Mouse (Mus musculus) naive thymus-derived CD4-positive, alpha-beta T cell, adult 2 months (primary cell): ENCODE results near the gene Tcerg1l.

Experiments
- DNase-seq: peaks from one replicate; pipeline ENCODE4 v3.0.0-alpha.2; 2011; ENCODE audit warnings: low read depth

The Tcerg1l gene

DNA sequence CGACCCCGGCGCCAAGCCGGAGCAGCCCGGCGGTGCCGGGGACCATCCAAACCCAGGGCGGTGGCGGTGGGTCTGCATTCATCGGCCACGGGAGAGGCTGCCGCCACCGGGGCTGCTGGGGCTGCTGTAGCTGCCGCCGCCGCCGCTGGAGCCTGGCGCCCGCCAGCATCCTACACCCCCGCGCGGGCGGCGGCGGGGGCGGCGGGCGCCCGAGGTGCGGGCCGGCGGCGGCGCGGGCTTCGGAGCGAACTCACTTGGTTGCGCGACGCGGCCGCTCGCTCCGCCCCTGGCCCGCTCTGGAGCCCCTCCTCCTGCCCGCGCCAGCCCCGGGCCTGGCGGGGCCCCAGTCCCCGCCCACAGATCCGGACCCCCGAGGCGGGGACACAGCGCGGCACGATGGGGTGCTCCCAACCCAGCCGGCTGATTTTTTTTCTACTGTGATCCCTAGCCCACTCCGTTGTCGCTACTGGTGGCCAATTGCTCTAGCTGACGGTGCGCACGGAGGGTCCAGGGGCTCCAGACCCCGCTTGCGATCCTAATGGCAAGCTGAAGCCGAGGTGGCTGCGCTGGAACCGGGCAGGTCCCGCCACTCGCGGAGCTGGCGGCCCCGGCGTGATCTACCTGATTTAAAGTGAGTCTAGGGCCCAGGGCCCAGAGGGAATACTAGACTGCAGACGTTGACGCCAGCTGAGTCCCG, at the start of gene Tcerg1l:
Tcerg1l (minus strand) TSS at position 246 of the 697 bp plus-strand sequence.
- no peak for DNase-seq

DNA sequence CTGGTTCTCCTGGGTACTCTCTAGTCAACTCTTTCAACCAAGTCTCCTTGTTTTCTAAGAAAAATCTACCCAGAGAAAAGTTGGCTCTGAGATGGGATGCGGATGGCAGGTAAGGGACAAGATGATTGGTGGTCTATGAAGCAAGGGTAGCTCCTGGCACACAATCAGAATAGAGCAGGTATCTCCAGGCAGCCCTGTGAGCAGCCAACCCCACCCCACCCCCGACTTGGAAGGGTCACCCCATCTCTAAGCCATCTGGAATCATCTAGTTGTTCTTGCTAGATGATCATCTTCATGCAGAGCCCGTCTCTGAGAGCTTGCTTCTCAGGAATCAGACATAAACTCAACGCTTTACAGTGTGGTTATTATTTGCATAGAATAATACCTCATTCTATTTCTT, 44.6 kb upstream of the Tcerg1l start:
- DNase-seq, result no peak

DNA sequence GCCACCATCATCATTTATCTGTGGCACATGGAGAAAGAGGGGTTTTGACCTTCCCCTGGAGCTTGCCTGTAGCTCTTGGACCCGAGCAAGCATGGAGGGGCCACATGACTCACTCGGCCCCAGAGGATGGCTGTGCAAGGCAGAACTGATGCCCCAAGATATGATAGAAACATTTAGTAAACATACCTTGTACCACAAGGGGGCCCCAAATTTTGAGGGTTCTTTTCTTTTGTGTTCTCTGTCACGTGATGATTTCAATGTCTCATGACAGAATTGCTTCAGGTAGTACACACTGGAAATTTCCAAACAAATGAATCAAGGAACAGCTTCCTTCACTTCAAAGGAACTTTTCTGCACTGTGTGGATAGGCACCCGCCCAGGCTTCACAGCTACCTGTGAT, 35.0 kb upstream of the Tcerg1l start:
- no peak for DNase-seq

- DNase-seq, result no peak
These were observed 33.9 kb upstream of the Tcerg1l start for GRCm38 (mm10) chr7:138431456-138431855.

- no peak for DNase-seq
These were observed 32.4 kb upstream of the Tcerg1l start for GRCm38 (mm10) chr7:138429916-138430315.

- no peak for DNase-seq
These were observed 31.3 kb upstream of the Tcerg1l start for GRCm38 (mm10) chr7:138428826-138429225.

GRCm38 (mm10) chr7:138427441-138427840, 29.9 kb upstream of the Tcerg1l start:
- DNase-seq, result no peak

DNA sequence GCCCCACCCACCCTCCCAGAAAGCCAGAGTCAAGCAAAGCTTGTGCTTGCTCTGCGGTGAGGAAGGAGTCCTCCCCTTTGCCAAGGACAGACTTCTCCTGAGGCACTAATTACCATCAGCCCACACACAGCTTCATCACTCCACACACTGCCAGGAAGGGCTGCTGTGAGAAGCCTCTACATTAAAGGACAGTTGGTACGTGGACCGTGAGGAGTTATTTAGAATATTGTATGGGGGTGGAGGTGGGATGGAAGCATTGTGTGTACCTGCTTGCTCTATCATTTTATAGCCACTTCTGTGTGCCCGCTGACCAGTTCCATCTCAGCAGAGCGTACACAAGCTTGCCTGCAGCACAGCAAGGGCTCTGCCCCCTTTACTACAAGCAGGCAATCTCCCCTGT, 16.0 kb upstream of the Tcerg1l start:
- DNase-seq, result no peak

- no peak for DNase-seq
These were observed 4.1 kb upstream of the Tcerg1l start for GRCm38 (mm10) chr7:138401641-138402040.

DNA sequence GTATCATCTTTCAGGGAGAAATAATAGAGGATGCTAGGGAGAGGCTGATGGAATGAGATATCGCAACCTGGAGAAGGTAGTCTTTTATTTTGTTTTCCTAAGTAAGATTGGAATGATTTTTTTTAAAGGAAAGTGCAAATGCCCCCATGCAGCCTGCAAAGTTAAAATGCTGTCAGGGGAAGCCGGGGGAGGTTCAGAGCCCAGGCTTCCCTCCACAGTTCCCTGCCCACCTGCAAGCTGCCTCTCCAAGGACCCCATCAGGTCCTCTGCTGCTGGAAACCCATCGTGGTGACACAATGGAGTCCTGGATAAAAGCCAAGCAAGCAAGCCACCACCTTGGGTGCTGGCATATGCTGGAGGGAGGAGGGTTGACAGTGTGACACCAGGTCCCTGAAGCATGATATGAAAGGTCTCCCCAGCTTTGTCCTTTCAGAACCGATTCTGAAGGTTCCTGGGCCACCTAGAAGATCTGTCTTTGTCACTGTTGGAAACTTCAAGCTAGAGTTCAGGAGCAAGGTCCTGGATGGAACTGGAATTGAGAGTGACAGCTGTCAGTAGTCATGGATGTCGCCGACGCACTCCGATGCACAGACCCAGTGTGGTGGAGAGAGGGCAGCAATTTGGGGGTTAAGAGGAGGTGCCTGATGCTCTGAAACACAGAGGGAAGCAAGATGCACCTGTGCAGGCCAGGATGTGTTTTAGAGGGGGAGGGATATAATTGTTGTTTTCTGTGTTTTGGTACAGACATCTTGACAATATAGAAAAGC, 3.2 kb upstream of the Tcerg1l start:
- DNase-seq, result no peak

- DNase-seq, result no peak
These were observed 758 bp upstream of the Tcerg1l start for GRCm38 (mm10) chr7:138398182-138398793.

DNA sequence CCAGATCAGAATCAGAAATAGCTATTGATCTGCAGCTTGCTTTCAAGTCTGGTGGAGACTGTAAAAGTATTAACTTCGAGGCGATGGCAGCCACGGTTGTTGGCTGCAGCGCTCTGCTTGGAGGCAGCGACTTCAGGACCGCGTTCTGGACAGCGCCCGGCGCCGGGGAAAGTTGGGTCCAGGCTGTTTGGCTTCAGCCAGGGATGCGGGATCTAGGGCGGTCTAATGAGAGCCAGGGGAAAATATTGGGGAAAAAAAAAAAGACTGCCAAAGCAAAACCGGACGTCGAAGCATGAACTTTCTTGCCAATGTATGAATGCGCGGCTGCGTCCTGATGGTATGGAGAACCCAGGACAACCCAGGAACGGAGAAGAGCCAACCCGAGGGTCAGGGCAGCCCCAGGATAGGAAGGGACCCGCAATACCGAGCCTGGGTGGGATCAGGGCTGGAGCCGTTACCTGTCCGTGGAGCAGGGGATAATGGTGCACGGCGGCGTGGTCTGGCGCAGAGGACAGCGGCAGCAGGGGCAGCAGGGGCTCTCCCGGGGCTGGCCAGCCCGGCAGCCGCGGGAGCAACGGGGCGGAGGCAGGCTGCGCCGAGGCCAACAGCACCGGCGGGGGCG, 556 bp downstream of the Tcerg1l start:
- no peak for DNase-seq

DNA sequence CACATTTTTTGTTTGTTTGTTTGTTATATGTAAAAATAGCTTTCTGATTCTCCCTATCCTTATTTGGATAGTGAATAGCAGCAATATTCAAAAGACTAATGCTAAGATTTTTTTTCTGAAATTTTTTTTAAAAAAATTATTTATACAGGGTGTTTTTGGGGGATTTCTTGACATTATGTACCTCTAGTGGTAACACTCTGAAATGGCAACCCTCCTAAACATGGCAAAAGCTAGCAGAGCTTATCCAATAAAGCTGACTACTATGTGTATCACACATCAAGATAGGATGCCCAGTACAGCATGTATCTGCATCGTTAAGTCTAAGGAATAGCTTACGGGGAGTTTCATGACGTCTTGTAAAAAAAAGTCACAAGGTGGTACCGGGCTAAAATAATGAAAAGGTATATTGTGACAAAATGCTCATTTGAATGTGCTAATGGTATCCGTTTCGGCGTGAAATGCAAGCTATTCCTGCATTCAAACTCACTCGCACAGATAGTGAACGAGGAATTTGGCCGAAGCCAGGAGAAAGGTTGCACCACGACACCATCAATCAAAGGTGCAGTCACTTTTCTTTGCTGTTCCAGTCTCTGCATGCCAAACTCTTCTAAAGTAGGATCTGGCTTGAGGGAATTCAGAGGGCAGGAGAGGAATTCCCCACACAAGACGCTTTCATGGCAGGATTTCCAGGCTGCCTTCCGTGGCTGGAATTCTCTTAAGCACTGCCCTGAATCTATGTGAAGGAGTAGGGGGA, 1.2 kb downstream of the Tcerg1l start:
- no peak for DNase-seq

DNA sequence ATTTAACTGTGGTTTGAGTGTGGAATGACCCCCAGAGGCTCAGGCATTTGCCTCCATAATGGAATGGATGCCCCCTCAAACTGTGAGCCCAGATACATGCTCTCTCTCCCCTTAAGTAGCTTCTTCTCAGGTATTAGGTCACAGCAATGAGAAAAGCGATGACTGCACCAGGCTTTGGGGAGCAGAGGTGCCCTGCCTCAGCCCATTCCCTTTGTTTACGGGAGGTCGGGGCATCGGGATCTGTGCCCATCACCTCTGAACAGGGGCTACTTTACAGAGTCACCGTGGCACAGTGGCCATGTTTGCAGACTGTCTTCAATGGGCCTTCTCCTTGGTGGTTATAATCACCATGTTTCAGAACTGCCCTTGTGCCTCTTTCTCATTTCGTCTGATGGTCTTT, 7.6 kb downstream of the Tcerg1l start:
- no peak for DNase-seq

GRCm38 (mm10) chr7:138389071-138389470, 8.5 kb downstream of the Tcerg1l start:
- no peak for DNase-seq

- no peak for DNase-seq
These were observed 18.3 kb downstream of the Tcerg1l start for GRCm38 (mm10) chr7:138379221-138379620.

- no peak for DNase-seq
These were observed 19.0 kb downstream of the Tcerg1l start for GRCm38 (mm10) chr7:138378546-138378945.

DNA sequence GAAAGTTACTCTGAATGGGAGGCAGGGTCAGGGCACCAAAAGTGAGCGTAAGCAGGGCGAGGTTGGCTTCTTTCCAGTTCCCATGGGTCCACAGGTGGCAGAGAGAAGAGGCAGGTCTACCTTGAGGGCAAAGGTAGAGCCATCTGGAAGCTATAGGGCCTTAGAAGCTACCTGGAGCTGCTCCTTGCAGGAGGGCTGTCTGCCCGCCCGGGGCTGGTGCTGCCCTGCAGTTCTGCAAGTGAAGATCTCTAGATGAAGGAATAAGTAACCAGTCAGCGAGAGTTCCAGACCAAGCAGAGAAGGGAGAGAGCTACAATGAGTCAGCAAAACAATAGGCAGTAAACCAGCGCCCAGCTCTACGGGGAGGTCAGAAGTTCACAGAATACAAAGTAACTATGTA, 22.0 kb downstream of the Tcerg1l start:
- DNase-seq, result no peak

- no peak for DNase-seq
These were observed 23.2 kb downstream of the Tcerg1l start for GRCm38 (mm10) chr7:138374376-138374775.

DNA sequence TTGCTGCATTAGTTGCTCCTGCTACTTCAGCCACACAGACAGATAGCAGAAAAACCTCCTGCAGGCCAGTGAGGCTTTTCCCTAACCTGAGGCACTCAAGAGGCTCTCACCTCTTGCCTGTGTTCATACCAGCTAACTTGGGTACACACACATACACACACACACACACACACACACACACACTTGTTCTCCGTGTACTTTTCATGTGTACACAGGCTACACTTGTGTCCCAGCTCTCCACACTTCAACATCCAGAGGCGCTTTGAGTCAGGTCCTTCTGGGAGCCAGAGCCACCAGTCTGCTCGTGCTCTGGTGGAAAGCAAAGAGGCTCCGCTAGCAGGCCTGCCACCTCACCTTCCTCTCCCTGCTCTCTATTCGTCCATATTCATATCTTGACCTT, 24.0 kb downstream of the Tcerg1l start:
- no peak for DNase-seq

- no peak for DNase-seq
These were observed 30.0 kb downstream of the Tcerg1l start for GRCm38 (mm10) chr7:138367570-138367969.

GRCm38 (mm10) chr7:138365519-138365918, 32.0 kb downstream of the Tcerg1l start:
- DNase-seq, result no peak
